23 mouse cellular contexts compared by ENCODE assay signal in the genomic region with DNA sequence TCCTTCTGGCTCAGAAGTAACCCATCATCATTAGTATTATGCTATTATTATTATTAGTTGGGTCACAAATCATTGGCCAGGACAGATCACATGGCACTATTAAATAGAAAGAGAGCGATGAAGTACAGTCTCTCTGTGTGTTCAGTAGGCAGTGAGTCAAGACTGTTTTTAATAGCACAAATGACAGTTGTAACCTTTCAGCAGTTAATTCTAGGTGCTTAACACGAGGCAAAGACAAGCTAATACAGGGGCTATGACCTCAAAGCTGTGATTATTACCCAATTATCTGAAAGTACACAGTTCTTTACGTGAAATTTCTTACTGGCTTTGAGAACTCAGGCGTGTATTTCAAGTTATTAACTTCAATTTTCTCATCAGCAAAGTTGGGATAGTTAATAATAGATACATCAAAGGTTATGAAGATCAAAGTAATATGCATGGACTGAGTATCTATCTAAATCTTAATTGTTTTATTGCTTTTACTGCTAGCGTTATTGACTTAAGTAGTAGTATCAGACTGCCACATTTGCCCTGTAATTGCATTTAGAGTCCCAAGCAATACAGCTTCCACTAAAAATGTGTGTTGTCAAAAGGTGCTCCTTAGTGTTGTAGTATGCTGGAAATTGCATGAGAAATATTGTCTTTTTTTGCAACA.
"Had no signal": no experiment of that assay in that cellular context is flagged by ENCODE, and none has a peak within 500 bp of the region (broad histone marks: within the 10 kb centered on the region; RNA-seq: fewer than 3 reads in every experiment).

No protein-coding gene starts in this region.

- H3K27me3 ChIP-seq: heart, embryonic 12.5 days; hindbrain, embryonic 12.5 days; limb, embryonic 12.5 days; liver, embryonic 13.5 days had no signal

- H3K4me2 ChIP-seq: heart, embryonic 12.5 days; hindbrain, embryonic 12.5 days; hindbrain, embryonic 14.5 days; limb, embryonic 12.5 days; liver, embryonic 11.5 days; liver, embryonic 13.5 days had no signal

- H3K9me3 ChIP-seq: heart, embryonic 10.5 days; heart, embryonic 12.5 days; hindbrain, embryonic 10.5 days; hindbrain, embryonic 12.5 days; limb, embryonic 10.5 days; limb, embryonic 12.5 days; liver, embryonic 13.5 days had no signal

- H3K36me3 ChIP-seq: heart, embryonic 10.5 days; heart, embryonic 12.5 days; hindbrain, embryonic 10.5 days; hindbrain, embryonic 12.5 days; limb, embryonic 10.5 days; limb, embryonic 12.5 days; liver, embryonic 13.5 days had no signal

- H3K27ac ChIP-seq: gastrocnemius, adult 2 months; heart, embryonic 10.5 days; hindbrain, embryonic 10.5 days; hindbrain, embryonic 12.5 days; hindbrain, embryonic 14.5 days; left cerebral cortex, adult 2 months; limb, embryonic 10.5 days; limb, embryonic 12.5 days; liver, embryonic 13.5 days had no signal

- H3K4me3 ChIP-seq: gastrocnemius, adult 2 months; heart, embryonic 10.5 days; heart, embryonic 12.5 days; hindbrain, embryonic 10.5 days; hindbrain, embryonic 12.5 days; left cerebral cortex, adult 2 months; limb, embryonic 10.5 days; limb, embryonic 12.5 days; liver, embryonic 13.5 days had no signal

- H3K4me1 ChIP-seq: heart, embryonic 10.5 days; heart, embryonic 12.5 days; hindbrain, embryonic 12.5 days; limb, embryonic 12.5 days; liver, embryonic 13.5 days had no signal

- DNase-seq: gastrocnemius, adult 2 months; gastrocnemius, postnatal 10 days; gastrocnemius, postnatal 25 days; heart, adult 18-20 months; heart, postnatal 10 days; heart, postnatal 4 days; kidney, adult 18-20 months; kidney, adult 8-10 months; kidney, postnatal 10 days; kidney, postnatal 36 days; liver; liver, embryonic 13.5 days had no signal

- ATAC-seq: hindbrain, embryonic 16.5 days; inflammation-experienced regulatory T-cells, adult 6 months had no signal

- H3K9ac ChIP-seq: heart, embryonic 12.5 days; hindbrain, embryonic 12.5 days; hindbrain, embryonic 14.5 days; limb, embryonic 12.5 days; liver, embryonic 13.5 days had no signal
